Mouse (Mus musculus) cerebellum, adult 2 months (tissue): ENCODE measurements around the gene Olfr452. TPM values are rescaled to one million over a fixed set of nuclear protein-coding genes. Genes with fewer than 3 reads are reported as not detected.

Experiments
- DNase-seq, 2 experiments: peaks; one replicate each; pipeline ENCODE4 v3.0.0; 2021
- H3K27ac ChIP-seq: fragments of 200-500 bp; 2 replicates; pipeline ENCODE4 v1.5.1; 2012; ENCODE audit warnings: low read length, control low read depth, inconsistent platforms; ENCODE audit not compliant: insufficient read depth
- H3K27me3 ChIP-seq: fragments of 200-500 bp; 2 replicates; pipeline ENCODE4 v1.6.1; 2012; ENCODE audit warnings: inconsistent platforms, mild to moderate bottlenecking, low read length, moderate library complexity; ENCODE audit not compliant: control insufficient read depth, insufficient read depth
- H3K4me1 ChIP-seq: fragments of 200-500 bp; 2 replicates; pipeline ENCODE4 v1.6.1; 2011; ENCODE audit warnings: low read length; ENCODE audit not compliant: control insufficient read depth, insufficient read depth
- H3K4me3 ChIP-seq: fragments of 200-500 bp; replicated peaks from 2 replicates; pipeline ENCODE3; 2011; ENCODE audit warnings: mild to moderate bottlenecking, low read depth, low read length, control low read depth; ENCODE audit not compliant: insufficient read depth
- CTCF ChIP-seq: fragments of 200-500 bp; IDR thresholded peaks from 2 replicates; pipeline ENCODE4 v1.5.1; 2011; ENCODE audit warnings: low read depth, mild to moderate bottlenecking, control low read depth, low read length, moderate library complexity, borderline replicate concordance; ENCODE audit not compliant: insufficient read depth
- POLR2A ChIP-seq: fragments of 200-500 bp; IDR thresholded peaks from 2 replicates; pipeline ENCODE4 v1.6.1; 2011; ENCODE audit warnings: low read length, control low read depth, borderline replicate concordance; ENCODE audit not compliant: insufficient read depth
- WGBS: fragments of 180-500 bp; shearing (Covaris S2); methylation state at CpG from one replicate; pipeline ENCODE4 v1.1.7; 2018; 5-methylcytosine and 5-hydroxymethylcytosine counted together
- polyA plus RNA-seq: library from polyadenylated mRNA; depleted of rRNA; stranded (reverse); fragments of >200 nt; gene quantifications from 2 replicates; pipeline ENCODE4 v1.2.3, GENCODE M21; 2012; rRNA removed

Gene Olfr452
- polyA plus RNA-seq = not detected in 2 replicates

GRCm38 (mm10) chr6:42784793-42785192 is at the start of gene Olfr452:
Olfr452 (plus strand) TSS chr6:42785093.
- H3K4me1 ChIP-seq = no peaks in the 10 kb centered on the region
- no peak for DNase-seq
- no peak for TF ChIP-seq CTCF
- TF ChIP-seq POLR2A = no peak
- H3K27me3 ChIP-seq = no peaks in the 10 kb centered on the region
- no peak within 1 kb of the TSS for H3K4me3 ChIP-seq
- H3K27ac ChIP-seq = no peak within 1 kb of the TSS

- 97% methylated on average over 1 of the region's 1 CpGs for WGBS
- Histone ChIP-seq H3K4me1 (no peaks in the 10 kb centered on the region), H3K27me3 (no peaks in the 10 kb centered on the region), H3K4me3 (no peak within 1 kb of the TSS), H3K27ac (no peak within 1 kb of the TSS)
- no peak for TF ChIP-seq CTCF
- no peak for TF ChIP-seq POLR2A
- no peak for DNase-seq
Measured at GRCm38 (mm10) chr6:42739071-42739470, 45.8 kb upstream of the Olfr452 start, which contains the start of gene Olfr453. Olfr453 (plus strand) TSS chr6:42739371.

GRCm38 (mm10) chr6:42742303-42742702 is 42.6 kb upstream of the Olfr452 start:
- WGBS = 80% methylated on average over 5 of the region's 5 CpGs
- H3K4me1 ChIP-seq = no peaks in the 10 kb centered on the region
- no peak overlapping the region for H3K27ac ChIP-seq
- TF ChIP-seq POLR2A (no peak), CTCF (no peak)
- DNase-seq = no peak
- H3K4me3 ChIP-seq = no peak overlapping the region
- H3K27me3 ChIP-seq = no peaks in the 10 kb centered on the region

- no peaks in the 10 kb centered on the region for H3K27me3 ChIP-seq
- no peaks in the 10 kb centered on the region for H3K4me1 ChIP-seq
- no peak overlapping the region for H3K27ac ChIP-seq
- DNase-seq = no peak
- TF ChIP-seq POLR2A = no peak
- TF ChIP-seq CTCF = no peak
- H3K4me3 ChIP-seq = no peak overlapping the region
Measured at GRCm38 (mm10) chr6:42747846-42748245, 37.0 kb upstream of the Olfr452 start.

GRCm38 (mm10) chr6:42756104-42756503 is 28.8 kb upstream of the Olfr452 start, which contains the start of gene Olfr38:
Olfr38 (plus strand) TSS chr6:42756404.
- TF ChIP-seq POLR2A (no peak), CTCF (no peak)
- Histone ChIP-seq H3K27ac (no peak within 1 kb of the TSS), H3K27me3 (no peaks in the 10 kb centered on the region), H3K4me1 (no peaks in the 10 kb centered on the region), H3K4me3 (no peak within 1 kb of the TSS)
- 94% methylated on average over 1 of the region's 1 CpGs for WGBS
- DNase-seq = no peak

GRCm38 (mm10) chr6:42777066-42777465 is 7.8 kb upstream of the Olfr452 start:
- no peak for DNase-seq
- WGBS = 88% methylated on average over 1 of the region's 1 CpGs
- H3K27me3 ChIP-seq = no peaks in the 10 kb centered on the region
- no peak for TF ChIP-seq CTCF
- no peak overlapping the region for H3K4me3 ChIP-seq
- H3K27ac ChIP-seq = no peak overlapping the region
- no peaks in the 10 kb centered on the region for H3K4me1 ChIP-seq

GRCm38 (mm10) chr6:42790247-42790948 is 5.5 kb downstream of the Olfr452 start:
- 50% methylated on average over 4 of the region's 4 CpGs for WGBS
- no peaks in the 10 kb centered on the region for H3K27me3 ChIP-seq
- H3K27ac ChIP-seq = no peak overlapping the region
- no peaks in the 10 kb centered on the region for H3K4me1 ChIP-seq
- TF ChIP-seq POLR2A (no peak), CTCF (no peak; the same call in 1 of the 2 replicates)
- no peak for DNase-seq
- no peak overlapping the region for H3K4me3 ChIP-seq

GRCm38 (mm10) chr6:42790949-42791556 is 6.2 kb downstream of the Olfr452 start:
- Histone ChIP-seq H3K4me3 (no peak overlapping the region), H3K4me1 (no peaks in the 10 kb centered on the region), H3K27me3 (no peaks in the 10 kb centered on the region), H3K27ac (no peak overlapping the region)
- WGBS = 81% methylated on average over 9 of the region's 9 CpGs
- DNase-seq = no peak
- TF ChIP-seq CTCF (no peak), POLR2A (no peak)
